ENCODE assay signal across 23 mouse cellular contexts in genomic region chr8:9797514-9797913, GRCm38 (mm10). TPM values are rescaled to one million over a fixed set of nuclear protein-coding genes. Genes with fewer than 3 reads are reported as not detected.
DNase-seq lines count a peak whose midpoint lies in the region; ATAC-seq and TF ChIP-seq lines count a peak whose summit lies in the region.
"Had no signal": no experiment of that assay in that cellular context is flagged by ENCODE, and none has a peak within 500 bp of the region (broad histone marks: within the 10 kb centered on the region; RNA-seq: fewer than 3 reads in every experiment).

No protein-coding gene starts in this region.

- H3K4me1 ChIP-seq in forebrain, embryonic 14.5 days (ENCODE audit: control insufficient read depth, insufficient read depth, low read length), result no peaks in the 10 kb centered on the region
- H3K4me1 ChIP-seq in forebrain, embryonic 10.5 days, result peaks cover 5% of the 10 kb centered on the region
- no peaks in the 10 kb centered on the region; the same call in 1 of the 2 replicates for H3K4me1 ChIP-seq in midbrain, postnatal 0 days (ENCODE audit: insufficient read depth, low read length)
- no peaks in the 10 kb centered on the region; the same call in 1 of the 2 replicates for H3K4me1 ChIP-seq in cerebellum, adult 2 months (ENCODE audit: control insufficient read depth, insufficient read depth, low read length)
- H3K4me1 ChIP-seq: embryonic facial prominence, embryonic 12.5 days; forebrain, embryonic 15.5 days; heart, embryonic 13.5 days; hindbrain, embryonic 12.5 days had no signal

- peak; percentile 27 for DNase-seq in forebrain, embryonic 14.5 days (ENCODE audit: low spot score)
- DNase-seq in forebrain, embryonic 10.5 days (ENCODE audit: extremely low spot score, low spot score), result no peak
- peak in 1 of 2 experiments; percentile 14 for DNase-seq in left cerebral cortex, adult 2 months (ENCODE audit: extremely low spot score in 1 of 2, low spot score in 2 of 2)
- no peak for DNase-seq in left cerebral cortex, adult 11 months (ENCODE audit: low spot score)
- DNase-seq in right cerebral cortex, adult 18-20 months, result peak; percentile 43
- no peak for DNase-seq in right cerebral cortex, postnatal 36 days (ENCODE audit: low spot score in 2 of 2)
- peak; percentile 26 for DNase-seq in midbrain, postnatal 0 days (ENCODE audit: low spot score)
- no peak for DNase-seq in cerebellum, adult 2 months
- DNase-seq: adrenal gland, postnatal 10 days; B cell, adult 2 months; cerebellum, adult 8-10 months; cerebellum, postnatal 14 days; gastrocnemius, postnatal 36 days; heart, postnatal 4 days had no signal

- no peaks in the 10 kb centered on the region for H3K36me3 ChIP-seq in forebrain, embryonic 14.5 days (ENCODE audit: control insufficient read depth, insufficient read depth, low read length)
- H3K36me3 ChIP-seq in forebrain, embryonic 10.5 days (replicated peaks), result no peaks in the 10 kb centered on the region
- H3K36me3 ChIP-seq in midbrain, postnatal 0 days (ENCODE audit: insufficient read depth, low read length), result no peaks in the 10 kb centered on the region
- H3K36me3 ChIP-seq: embryonic facial prominence, embryonic 12.5 days; forebrain, embryonic 15.5 days; G1E; heart, embryonic 13.5 days; hindbrain, embryonic 12.5 days had no signal

- H3K4me3 ChIP-seq in forebrain, embryonic 14.5 days (ENCODE audit: low read depth, low read length), result no peak overlapping the region
- H3K4me3 ChIP-seq in forebrain, embryonic 10.5 days, result no peak overlapping the region
- no peak overlapping the region; the same call in 1 of the 2 replicates for H3K4me3 ChIP-seq in left cerebral cortex, adult 2 months
- H3K4me3 ChIP-seq in midbrain, postnatal 0 days (ENCODE audit: low read depth, low read length), result no peak overlapping the region
- no peak overlapping the region for H3K4me3 ChIP-seq in cerebellum, adult 2 months (replicated peaks; ENCODE audit: insufficient read depth, low read depth, low read length)
- H3K4me3 ChIP-seq: embryonic facial prominence, embryonic 12.5 days; forebrain, embryonic 15.5 days; heart, embryonic 13.5 days; hindbrain, embryonic 12.5 days had no signal

- no peak overlapping the region for H3K9ac ChIP-seq in forebrain, embryonic 14.5 days (ENCODE audit: low read length)
- H3K9ac ChIP-seq in midbrain, postnatal 0 days (replicated peaks; ENCODE audit: low read length, poor library complexity, severe bottlenecking), result no peak overlapping the region
- H3K9ac ChIP-seq: embryonic facial prominence, embryonic 12.5 days; forebrain, embryonic 15.5 days; heart, embryonic 13.5 days; hindbrain, embryonic 12.5 days had no signal

- no peak for ATAC-seq in forebrain, embryonic 14.5 days
- no peak for ATAC-seq in midbrain, postnatal 0 days (ENCODE audit: low FRiP score)
- ATAC-seq: CD4-positive, CD25-positive, alpha-beta regulatory T cell, adult 4 months; forebrain, embryonic 15.5 days; hindbrain, embryonic 16.5 days; inflammation-experienced regulatory T-cells, adult 6 months had no signal

- no peaks in the 10 kb centered on the region for H3K9me3 ChIP-seq in forebrain, embryonic 14.5 days (replicated peaks; ENCODE audit: control insufficient read depth, low read length)
- no peaks in the 10 kb centered on the region for H3K9me3 ChIP-seq in forebrain, embryonic 10.5 days
- H3K9me3 ChIP-seq in midbrain, postnatal 0 days (ENCODE audit: low read length), result no peaks in the 10 kb centered on the region
- H3K9me3 ChIP-seq: embryonic facial prominence, embryonic 12.5 days; forebrain, embryonic 15.5 days; G1E; heart, embryonic 13.5 days; hindbrain, embryonic 12.5 days had no signal

- 86% methylated on average over 8 of the region's 8 CpGs for WGBS in forebrain, embryonic 14.5 days
- 87% methylated on average over 8 of the region's 8 CpGs for WGBS in forebrain, embryonic 10.5 days
- WGBS in midbrain, postnatal 0 days, result 49% methylated on average over 8 of the region's 8 CpGs
- WGBS in cerebellum, adult 2 months, result 84% methylated on average over 8 of the region's 8 CpGs

- no peak for TF ChIP-seq CTCF in left cerebral cortex, adult 2 months (IDR thresholded peaks at IDR 0.05)
- no peak for TF ChIP-seq CTCF in midbrain, postnatal 0 days (IDR thresholded peaks at IDR 0.05)
- TF ChIP-seq CTCF in cerebellum, adult 2 months (IDR thresholded peaks at IDR 0.05; ENCODE audit: borderline replicate concordance, insufficient read depth, low read depth, low read length), result no peak

- TF ChIP-seq POLR2A in cerebellum, adult 2 months (IDR thresholded peaks at IDR 0.05; ENCODE audit: borderline replicate concordance, insufficient read depth, low read length), result no peak

- H3K27ac ChIP-seq in forebrain, embryonic 14.5 days (ENCODE audit: low read depth, low read length), result no peak overlapping the region
- H3K27ac ChIP-seq in forebrain, embryonic 10.5 days, result no peak overlapping the region
- peak overlapping the region; percentile 12; the same call in 1 of the 2 replicates for H3K27ac ChIP-seq in left cerebral cortex, adult 2 months
- no peak overlapping the region for H3K27ac ChIP-seq in midbrain, postnatal 0 days (ENCODE audit: low read depth, low read length)
- no peak overlapping the region for H3K27ac ChIP-seq in cerebellum, adult 2 months (ENCODE audit: insufficient read depth, low read length)
- H3K27ac ChIP-seq: embryonic facial prominence, embryonic 12.5 days; forebrain, embryonic 15.5 days; heart, embryonic 13.5 days; hindbrain, embryonic 12.5 days had no signal

- H3K4me2 ChIP-seq in forebrain, embryonic 14.5 days (ENCODE audit: low read length), result no peak overlapping the region
- H3K4me2 ChIP-seq in midbrain, postnatal 0 days (ENCODE audit: low read depth, low read length, poor library complexity, severe bottlenecking), result no peak overlapping the region
- H3K4me2 ChIP-seq: embryonic facial prominence, embryonic 12.5 days; forebrain, embryonic 15.5 days; heart, embryonic 13.5 days; hindbrain, embryonic 12.5 days had no signal

- H3K27me3 ChIP-seq in forebrain, embryonic 14.5 days (replicated peaks; ENCODE audit: control insufficient read depth, insufficient read depth, low read length), result no peaks in the 10 kb centered on the region
- H3K27me3 ChIP-seq in forebrain, embryonic 10.5 days (ENCODE audit: poor library complexity, severe bottlenecking), result no peaks in the 10 kb centered on the region
- H3K27me3 ChIP-seq in midbrain, postnatal 0 days (ENCODE audit: insufficient read depth, low read length), result no peaks in the 10 kb centered on the region
- H3K27me3 ChIP-seq in cerebellum, adult 2 months (ENCODE audit: control insufficient read depth, insufficient read depth, low read length), result no peaks in the 10 kb centered on the region
- H3K27me3 ChIP-seq: embryonic facial prominence, embryonic 12.5 days; forebrain, embryonic 15.5 days; heart, embryonic 13.5 days; hindbrain, embryonic 12.5 days had no signal

- intact Hi-C loops in left cerebral cortex, adult 2 months (cut with DNase I), result no loop called here

RNA-seq across cellular contexts. Expression of gene Fam155a, which starts 26.6 kb away (rescaled TPM):
- 12.1 and 14.0 TPM in 2 replicates for polyA plus RNA-seq in forebrain, embryonic 14.5 days (2014; fragmentation: Nextera tagmentation; extraction: Ambion mirVana)
- polyA plus RNA-seq in forebrain, embryonic 10.5 days (2016; fragmentation: Nextera tagmentation; extraction: Ambion mirVana), result 0.50 and 0.53 TPM in 2 replicates
- 100 to 1,000 TPM; 118 to 119 TPM for total RNA-seq in left cerebral cortex, adult 2 months (2021)
- total RNA-seq in midbrain, postnatal 0 days (2014; rRNA removed), result 122 and 129 TPM in 2 replicates
- 37.6 and 39.9 TPM in 2 replicates for polyA plus RNA-seq in midbrain, postnatal 0 days (2015; fragmentation: Nextera tagmentation; extraction: Ambion mirVana)
- 53.9 and 58.5 TPM in 2 replicates for polyA plus RNA-seq in cerebellum, adult 2 months (2012; rRNA removed)
- total RNA-seq: common myeloid progenitor, adult 5-6 weeks; gastrocnemius, postnatal 36 days; heart, postnatal 4 days had no signal
- polyA plus RNA-seq: CD4-positive, CD25-positive, alpha-beta regulatory T cell, adult 4 months; G1E had no signal

Comparison
In these comparisons a context has a peak if more than half of its experiments do, and no peak if none do; other contexts are left out.
1. DNase-seq: peak in forebrain, embryonic 14.5 days (single experiment), right cerebral cortex, adult 18-20 months (single experiment) and midbrain, postnatal 0 days (single experiment); none in forebrain, embryonic 10.5 days (single experiment), left cerebral cortex, adult 11 months (single experiment), right cerebral cortex, postnatal 36 days (0 of 2) and cerebellum, adult 2 months (0 of 2).